Comparison of ENCODE assay signal across 29 mouse cellular contexts in genomic region chr5:143499686-143500085, GRCm38 (mm10). TPM values are rescaled to one million over a fixed set of nuclear protein-coding genes. Genes with fewer than 3 reads are reported as not detected.
DNase-seq lines count a peak whose midpoint lies in the region; ATAC-seq and TF ChIP-seq lines count a peak whose summit lies in the region.
"Had no signal": no experiment of that assay in that cellular context is flagged by ENCODE, and none has a peak within 500 bp of the region (broad histone marks: within the 10 kb centered on the region; RNA-seq: fewer than 3 reads in every experiment).

No protein-coding gene starts in this region.

- no peak for TF ChIP-seq CTCF in bone marrow, adult 2 months (IDR thresholded peaks at IDR 0.05; ENCODE audit: control insufficient read depth, insufficient read depth, low read length)

- WGBS in bone marrow, adult 2 months = 10% methylated on average over 4 of the region's 4 CpGs

- H3K4me3 ChIP-seq in bone marrow, adult 2 months (replicated peaks; ENCODE audit: control insufficient read depth, low read depth, low read length) = no peak overlapping the region
- H3K4me3 ChIP-seq: forebrain, embryonic 13.5 days; gastrocnemius, adult 2 months; limb, embryonic 10.5 days; limb, embryonic 15.5 days; liver, embryonic 13.5 days; megakaryocyte, embryonic 14.5 days; neural tube, embryonic 12.5 days; stomach, embryonic 15.5 days had no signal

- DNase-seq in 416B (ENCODE audit: low read depth) = peak; percentile 77
- DNase-seq in urinary bladder, postnatal 25 days (ENCODE audit: low spot score) = no peak
- no peak for DNase-seq in ovary, postnatal 36 days (ENCODE audit: low spot score)
- DNase-seq: adrenal gland, adult 2 months; adrenal gland, postnatal 36 days; cerebellum, adult 2 months; cerebellum, postnatal 14 days; gastrocnemius, adult 2 months; heart, postnatal 14 days; kidney, adult 9 months; kidney, postnatal 10 days; liver, embryonic 13.5 days; lung, adult 2 months; lung, postnatal 10 days; midbrain, embryonic 14.5 days; retina, postnatal 1 day; right cerebral cortex, postnatal 14 days had no signal

- peak overlapping the region; percentile 19; the same call in 1 of the 2 replicates for H3K27ac ChIP-seq in bone marrow, adult 2 months (ENCODE audit: control insufficient read depth, insufficient read depth, low read depth, low read length, poor library complexity)
- H3K27ac ChIP-seq: forebrain, embryonic 13.5 days; gastrocnemius, adult 2 months; limb, embryonic 10.5 days; limb, embryonic 15.5 days; liver, embryonic 13.5 days; neural tube, embryonic 12.5 days; stomach, embryonic 15.5 days had no signal

- no peak for TF ChIP-seq POLR2A in bone marrow, adult 2 months (IDR thresholded peaks at IDR 0.05; ENCODE audit: borderline replicate concordance, control insufficient read depth, low read depth, low read length)

- peaks cover 7% of the 10 kb centered on the region for H3K4me1 ChIP-seq in bone marrow, adult 2 months (ENCODE audit: control insufficient read depth, insufficient read depth, low read length)
- H3K4me1 ChIP-seq: forebrain, embryonic 13.5 days; limb, embryonic 10.5 days; limb, embryonic 15.5 days; liver, embryonic 13.5 days; neural tube, embryonic 12.5 days; stomach, embryonic 15.5 days had no signal

- ATAC-seq in inflammation-experienced regulatory T-cells, adult 6 months = peak; percentile 44
- peak; percentile 59; the same call in 1 of the 2 replicates for ATAC-seq in neutrophil, adult 5-6 weeks (ENCODE audit: extremely low read depth, insufficient number of reproducible peaks, low FRiP score, poor library complexity, severe bottlenecking)
- no peak for ATAC-seq in megakaryocyte-erythroid progenitor cell, adult 5-6 weeks (replicated peaks; ENCODE audit: low FRiP score, low TSS enrichment, poor library complexity, severe bottlenecking)
- ATAC-seq: forebrain, embryonic 13.5 days; hindbrain, embryonic 16.5 days; intestine, embryonic 16.5 days had no signal

RNA-seq across cellular contexts. Expression of gene Rac1, which starts 28.1 kb away (rescaled TPM):
- 75.0 and 92.5 TPM in 2 replicates for polyA plus RNA-seq in bone marrow, adult 2 months (2011; ENCODE audit: insufficient read depth, insufficient read length, low replicate concordance, missing spikeins)
- 10 to 100 TPM; 57.1 to 67.7 (median 60.8) TPM for polyA plus RNA-seq in inflammation-experienced regulatory T-cells, adult 6 months (2017; shearing (Covaris generic))
- total RNA-seq in neutrophil, adult 5-6 weeks (2017) = 154 and 187 TPM in 2 replicates
- total RNA-seq in megakaryocyte-erythroid progenitor cell, adult 5-6 weeks (2014; fragmentation: Nextera tagmentation) = 140 and 211 TPM in 2 replicates
- total RNA-seq in megakaryocyte-erythroid progenitor cell, adult 5-6 weeks (2017) = 64.1 and 110 TPM in 2 replicates

RNA-seq across cellular contexts. Expression of gene Daglb, which starts 35.3 kb away (rescaled TPM):
- polyA plus RNA-seq in bone marrow, adult 2 months (2011; ENCODE audit: insufficient read depth, insufficient read length, low replicate concordance, missing spikeins) = 11.3 and 12.4 TPM in 2 replicates
- 10 to 100 TPM in 2 of 3 experiments, 1 to 10 TPM in 1; 9.5 to 13.0 (median 12.7) TPM for polyA plus RNA-seq in inflammation-experienced regulatory T-cells, adult 6 months (2017; shearing (Covaris generic))
- total RNA-seq in neutrophil, adult 5-6 weeks (2017) = 14.5 and 15.7 TPM in 2 replicates
- 15.7 and 23.9 TPM in 2 replicates for total RNA-seq in megakaryocyte-erythroid progenitor cell, adult 5-6 weeks (2014; fragmentation: Nextera tagmentation)
- total RNA-seq in megakaryocyte-erythroid progenitor cell, adult 5-6 weeks (2017) = 10.3 and 12.4 TPM in 2 replicates
